Mouse (Mus musculus) hindbrain, embryonic 14.5 days (tissue): ENCODE measurements around the gene Cabp1. TPM values are rescaled to one million over a fixed set of nuclear protein-coding genes. Genes with fewer than 3 reads are reported as not detected.

ENCODE experiments used
- ATAC-seq: fragments of 200-750 bp; cut with Nextera tagmentation; 2 replicates; pipeline ENCODE4 v1.8.0; 2017; ENCODE audit warnings: moderate number of reproducible peaks, mild to moderate bottlenecking, moderate TSS enrichment, moderate library complexity; ENCODE audit not compliant: low FRiP score
- DNase-seq: peaks from one replicate; pipeline ENCODE4 v3.0.0-alpha.2; 2015; ENCODE audit warnings: low spot score
- H3K27ac ChIP-seq: fragments of 300-500 bp; sonication (generic); 2 replicates; pipeline ENCODE4 v1.5.1; 2014; ENCODE audit warnings: mild to moderate bottlenecking, moderate library complexity
- H3K27me3 ChIP-seq: fragments of 300-500 bp; sonication (generic); 2 replicates; pipeline ENCODE4 v1.6.1; 2014; ENCODE audit warnings: mild to moderate bottlenecking, low read length, mixed read lengths; ENCODE audit not compliant: control insufficient read depth, insufficient read depth
- H3K36me3 ChIP-seq: fragments of 300-500 bp; sonication (generic); replicated peaks from 2 replicates; pipeline ENCODE4 v1.6.1; 2014; ENCODE audit not compliant: control insufficient read depth, insufficient read depth
- H3K4me1 ChIP-seq: fragments of 300-500 bp; sonication (generic); replicated peaks from 2 replicates; pipeline ENCODE4 v1.6.1; 2014; ENCODE audit warnings: antibody characterized with exemption, low read length, mixed read lengths; ENCODE audit not compliant: control insufficient read depth, insufficient read depth
- H3K4me2 ChIP-seq: fragments of 300-500 bp; sonication (generic); replicated peaks from 2 replicates; pipeline ENCODE4 v1.6.1; 2014; ENCODE audit warnings: mild to moderate bottlenecking, moderate library complexity
- H3K4me3 ChIP-seq: fragments of 300-500 bp; sonication (generic); replicated peaks from 2 replicates; pipeline ENCODE4 v1.5.1; 2014; ENCODE audit warnings: mild to moderate bottlenecking, low read length
- H3K9ac ChIP-seq: fragments of 300-500 bp; sonication (generic); 2 replicates; pipeline ENCODE4 v1.6.1; 2014
- H3K9me3 ChIP-seq: fragments of 300-500 bp; sonication (generic); 2 replicates; pipeline ENCODE4 v1.6.1; 2016; ENCODE audit warnings: low read length; ENCODE audit not compliant: control insufficient read depth
- WGBS: fragments of 180-500 bp; shearing (Covaris S2); extraction: QIAGEN DNeasy Blood & Tissue Kit; methylation state at CpG from one replicate; pipeline ENCODE4 v1.1.7; 2014; 5-methylcytosine and 5-hydroxymethylcytosine counted together
- polyA plus RNA-seq: library from polyadenylated mRNA; unstranded; fragments of >200 nt; fragmentation: Nextera tagmentation; extraction: Ambion mirVana; gene quantifications from 2 replicates; pipeline ENCODE4 v1.2.1, GENCODE M21; 2014

Gene Cabp1
- polyA plus RNA-seq, 1 experiment from 2014 or later, result 22.8 TPM

DNA sequence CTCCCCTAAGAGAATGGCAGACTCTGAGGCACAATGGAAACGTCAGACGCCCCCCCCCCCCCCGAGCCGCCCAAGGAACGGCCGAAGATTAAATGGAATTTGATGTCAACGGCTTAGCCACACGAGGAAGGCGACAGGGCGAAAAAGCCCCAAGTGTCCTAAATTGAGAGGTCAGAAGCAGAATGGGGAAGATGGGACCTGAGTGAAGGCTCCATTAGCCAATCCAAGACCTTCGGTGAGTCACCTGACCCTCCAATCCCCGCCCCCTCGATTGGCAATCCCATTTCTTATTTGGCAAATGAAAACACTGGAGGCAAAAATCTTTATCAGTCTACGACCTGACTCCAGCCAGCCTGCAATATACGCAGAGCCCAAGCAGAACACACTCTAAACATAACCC is 9.5 kb downstream of the Cabp1 start:
- peak; percentile 80 for DNase-seq
- peak overlapping the region; percentile 50 for H3K4me2 ChIP-seq
- H3K27me3 ChIP-seq, result peaks cover 4% of the 10 kb centered on the region
- no peaks in the 10 kb centered on the region for H3K36me3 ChIP-seq
- H3K9ac ChIP-seq, result peak overlapping the region; percentile 56
- no peaks in the 10 kb centered on the region for H3K9me3 ChIP-seq
- peaks cover 41% of the 10 kb centered on the region for H3K4me1 ChIP-seq
- H3K4me3 ChIP-seq, result peak overlapping the region; percentile 26
- peak overlapping the region; percentile 59 for H3K27ac ChIP-seq
- 0 out of 2 replicates have a peak, but pooled peaks have one; percentile 45 for ATAC-seq
- WGBS, result 18% methylated on average over 15 of the region's 15 CpGs

DNA sequence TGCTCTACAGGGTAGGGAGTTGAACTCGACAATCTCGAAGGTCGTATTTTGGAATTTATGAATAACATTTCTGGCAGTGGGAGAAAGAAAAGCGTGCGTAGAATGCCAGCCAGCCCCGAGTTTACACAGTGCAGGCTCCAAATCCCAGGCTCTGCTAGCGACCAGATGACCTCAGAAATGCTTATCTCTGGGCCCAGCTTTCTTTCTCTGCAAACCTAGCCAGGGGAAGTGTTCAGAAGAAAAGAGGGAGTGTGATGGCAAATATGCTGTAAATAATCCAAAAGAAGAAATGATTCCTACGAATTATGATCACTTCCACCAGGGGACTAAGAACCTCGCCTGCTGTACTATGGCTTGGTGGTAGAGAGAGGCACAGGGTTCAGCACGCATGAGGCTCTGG is 10.7 kb downstream of the Cabp1 start:
- Histone ChIP-seq H3K27ac (no peak overlapping the region), H3K9me3 (no peaks in the 10 kb centered on the region), H3K4me3 (no peak overlapping the region), H3K36me3 (no peaks in the 10 kb centered on the region), H3K9ac (no peak overlapping the region), H3K4me1 (peaks cover 41% of the 10 kb centered on the region), H3K27me3 (no peaks in the 10 kb centered on the region), H3K4me2 (no peak overlapping the region)
- DNase-seq (no peak), ATAC-seq (no peak)
- WGBS, result 86% methylated on average over 10 of the region's 10 CpGs

GRCm38 (mm10) chr5:115182925-115183324 is 11.3 kb downstream of the Cabp1 start:
- 73% methylated on average over 8 of the region's 8 CpGs for WGBS
- no peak overlapping the region for H3K27ac ChIP-seq

DNA sequence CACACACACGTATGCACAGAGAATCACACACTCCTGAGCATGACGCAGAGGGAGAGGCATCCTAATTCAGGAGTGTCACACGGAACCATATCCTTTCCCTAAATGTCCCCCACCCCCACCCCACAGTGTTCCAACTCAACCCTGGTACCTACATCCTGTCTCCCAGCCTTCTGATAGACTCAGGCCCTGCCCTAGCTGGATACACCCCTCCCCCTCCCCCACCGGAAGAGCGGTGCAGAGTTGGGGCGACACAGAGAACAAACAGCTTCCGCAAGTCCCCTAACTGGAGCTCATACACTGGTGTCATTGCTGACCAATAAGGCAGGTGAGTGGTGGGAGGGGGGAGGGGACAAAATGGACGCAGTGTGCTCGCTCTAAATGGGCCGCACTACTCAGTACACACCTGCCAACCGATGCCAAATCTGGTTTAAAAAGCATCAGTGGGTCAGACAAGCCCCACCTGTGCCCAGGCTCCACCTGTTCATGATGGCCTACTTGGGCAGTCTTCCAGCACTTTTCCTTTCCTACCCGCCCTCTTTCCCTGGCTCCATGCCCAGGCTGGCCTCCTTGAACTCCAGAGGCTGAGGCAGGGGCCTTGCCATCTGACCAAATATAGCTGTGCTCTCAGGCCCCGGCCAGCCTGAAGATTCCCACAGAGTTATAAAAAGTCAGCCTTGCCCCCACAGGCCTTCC is 12.8 kb downstream of the Cabp1 start:
- H3K9me3 ChIP-seq, result no peaks in the 10 kb centered on the region
- H3K27me3 ChIP-seq, result no peaks in the 10 kb centered on the region
- ATAC-seq (no peak), DNase-seq (no peak)
- H3K4me2 ChIP-seq, result no peak overlapping the region
- H3K4me1 ChIP-seq, result peaks cover 29% of the 10 kb centered on the region
- 76% methylated on average over 13 of the region's 13 CpGs for WGBS
- no peaks in the 10 kb centered on the region for H3K36me3 ChIP-seq
- no peak overlapping the region for H3K27ac ChIP-seq
- no peak overlapping the region for H3K4me3 ChIP-seq
- no peak overlapping the region for H3K9ac ChIP-seq

More at GRCm38 (mm10) chr5:115182925-115183324, 11.3 kb downstream of the Cabp1 start:
- Histone ChIP-seq H3K4me1 (peaks cover 41% of the 10 kb centered on the region), H3K4me2 (no peak overlapping the region), H3K9me3 (no peaks in the 10 kb centered on the region), H3K4me3 (no peak overlapping the region), H3K36me3 (no peaks in the 10 kb centered on the region), H3K27me3 (no peaks in the 10 kb centered on the region), H3K9ac (no peak overlapping the region)
- ATAC-seq, result no peak
- DNase-seq, result no peak

DNA sequence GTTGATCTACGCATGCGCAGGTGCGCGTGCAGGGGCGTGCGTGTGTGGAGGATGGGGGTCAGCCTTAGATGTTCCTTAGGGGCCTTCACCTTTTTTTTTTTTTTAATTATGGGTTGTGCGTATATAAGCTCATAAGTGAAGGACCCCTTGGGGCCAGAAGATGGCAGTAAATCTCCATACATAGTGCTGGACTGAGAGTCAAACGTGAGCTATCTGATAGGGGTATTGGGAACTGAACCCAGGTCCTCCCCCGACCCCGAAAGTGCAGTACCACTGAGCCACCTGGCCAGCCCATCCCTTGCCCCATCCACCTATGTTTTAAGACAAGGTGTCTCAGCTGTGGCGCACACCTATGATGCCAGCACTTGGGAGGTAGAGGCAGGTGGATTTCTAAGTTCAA is 14.6 kb downstream of the Cabp1 start:
- Histone ChIP-seq H3K9ac (no peak overlapping the region), H3K4me2 (no peak overlapping the region), H3K36me3 (no peaks in the 10 kb centered on the region), H3K4me1 (peaks cover 12% of the 10 kb centered on the region), H3K9me3 (no peaks in the 10 kb centered on the region), H3K27me3 (no peaks in the 10 kb centered on the region), H3K27ac (no peak overlapping the region), H3K4me3 (no peak overlapping the region)
- ATAC-seq, result no peak
- WGBS, result 91% methylated on average over 11 of the region's 11 CpGs
- DNase-seq, result no peak

- Histone ChIP-seq H3K27ac (no peak overlapping the region), H3K36me3 (no peaks in the 10 kb centered on the region), H3K9me3 (no peaks in the 10 kb centered on the region), H3K4me1 (0 out of 2 replicates have a peak, but pooled peaks cover 3% of the 10 kb centered on the region), H3K4me2 (no peak overlapping the region), H3K9ac (no peak overlapping the region), H3K4me3 (no peak overlapping the region), H3K27me3 (no peaks in the 10 kb centered on the region)
- 78% methylated on average over 6 of the region's 6 CpGs for WGBS
- DNase-seq, result no peak
- ATAC-seq, result no peak
Measured at GRCm38 (mm10) chr5:115177866-115178265, 16.3 kb downstream of the Cabp1 start.

DNA sequence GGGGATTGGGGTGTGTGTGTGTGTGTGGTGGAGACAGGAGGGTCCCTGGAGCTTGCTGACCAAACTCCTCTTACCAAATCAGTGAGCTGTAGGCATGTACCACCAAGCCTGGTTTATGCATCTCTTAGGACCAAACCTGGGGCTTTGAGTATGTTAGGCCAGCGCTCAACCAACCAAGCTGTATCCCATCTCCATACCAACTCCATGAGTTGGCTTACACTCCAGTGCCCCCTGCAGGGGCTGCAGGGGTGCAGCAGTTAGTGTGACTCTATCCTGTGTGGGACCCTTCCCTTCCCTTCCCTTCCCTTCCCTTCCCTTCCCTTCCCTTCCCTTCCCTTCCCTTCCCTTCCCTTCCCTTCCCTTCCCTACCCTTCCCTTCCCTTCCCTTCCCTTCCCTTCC is 19.6 kb downstream of the Cabp1 start:
- no peaks in the 10 kb centered on the region for H3K9me3 ChIP-seq
- no peak overlapping the region for H3K9ac ChIP-seq
- DNase-seq, result no peak
- ATAC-seq, result no peak
- H3K4me2 ChIP-seq, result no peak overlapping the region
- no peak overlapping the region for H3K27ac ChIP-seq
- H3K36me3 ChIP-seq, result no peaks in the 10 kb centered on the region
- H3K4me1 ChIP-seq, result no peaks in the 10 kb centered on the region
- no peak overlapping the region for H3K4me3 ChIP-seq
- H3K27me3 ChIP-seq, result no peaks in the 10 kb centered on the region
- WGBS, result 89% methylated on average over 1 of the region's 1 CpGs

GRCm38 (mm10) chr5:115170150-115170549 is 24.0 kb downstream of the Cabp1 start:
- H3K4me1 ChIP-seq, result no peaks in the 10 kb centered on the region
- no peaks in the 10 kb centered on the region for H3K36me3 ChIP-seq
- no peak overlapping the region for H3K4me2 ChIP-seq
- H3K9me3 ChIP-seq, result no peaks in the 10 kb centered on the region
- no peak overlapping the region for H3K9ac ChIP-seq
- H3K27me3 ChIP-seq, result no peaks in the 10 kb centered on the region
- DNase-seq (no peak), ATAC-seq (no peak)
- H3K4me3 ChIP-seq, result no peak overlapping the region
- WGBS, result 84% methylated on average over 8 of the region's 8 CpGs
- no peak overlapping the region for H3K27ac ChIP-seq

DNA sequence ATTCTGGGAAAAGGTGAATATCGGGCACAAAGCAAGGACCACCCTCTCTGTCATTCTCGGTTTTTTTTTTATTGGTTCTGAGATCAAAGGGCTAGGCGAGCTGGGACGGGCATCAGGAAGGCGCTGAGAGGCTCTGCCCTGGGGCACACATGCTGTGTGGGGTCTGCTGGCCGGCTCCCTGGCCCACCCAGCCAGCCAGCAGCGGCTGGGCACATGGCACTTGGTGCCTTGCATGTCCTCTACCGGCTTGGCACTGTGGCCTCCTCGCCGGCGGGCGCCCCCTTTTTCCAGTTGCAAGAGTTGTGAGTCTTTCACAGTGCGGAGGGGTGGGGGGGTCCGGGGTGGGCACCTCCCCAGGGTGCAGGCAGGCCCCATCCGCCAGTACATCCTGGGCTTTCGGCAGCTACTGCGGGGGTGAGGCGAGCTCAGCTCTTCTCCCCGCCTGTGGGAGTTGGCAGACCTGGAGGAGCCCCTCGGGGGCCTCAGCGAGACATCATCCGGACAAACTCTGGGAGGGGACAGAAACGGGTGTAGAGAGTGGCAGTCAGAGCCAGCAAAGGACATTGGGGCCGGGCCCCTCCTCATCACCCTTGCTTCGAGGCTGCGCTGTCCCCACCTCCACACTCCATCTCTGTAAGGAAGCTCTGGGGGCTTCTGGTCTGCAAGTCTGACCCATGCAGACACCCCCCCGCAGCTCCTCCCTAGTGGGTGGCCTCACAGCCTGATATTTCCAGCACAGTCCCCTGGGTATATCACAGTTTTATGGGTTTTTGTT is 25.4 kb downstream of the Cabp1 start:
- no peak overlapping the region for H3K9ac ChIP-seq
- no peak for ATAC-seq

More for the DNA sequence above, 25.4 kb downstream of the Cabp1 start:
- H3K4me2 ChIP-seq, result no peak overlapping the region
- DNase-seq, result no peak
- 60% methylated on average over 27 of the region's 27 CpGs for WGBS
- H3K36me3 ChIP-seq, result no peaks in the 10 kb centered on the region
- H3K4me1 ChIP-seq, result no peaks in the 10 kb centered on the region
- H3K4me3 ChIP-seq, result no peak overlapping the region
- H3K9me3 ChIP-seq, result no peaks in the 10 kb centered on the region
- no peaks in the 10 kb centered on the region for H3K27me3 ChIP-seq
- no peak overlapping the region for H3K27ac ChIP-seq
